Mouse (Mus musculus): ENCODE measurements around the gene Sfta2. TPM values are rescaled to one million over a fixed set of nuclear protein-coding genes. Genes with fewer than 3 reads are reported as not detected.
A peak's percentile ranks its signal among the peaks of the same experiment; 100 is the strongest.

Gene Sfta2
- polyA plus RNA-seq, 1 experiment from 2014 or later, result 1.8 TPM

- Histone ChIP-seq H3K36me3 (no peaks in the 10 kb centered on the region), H3K9me3 (replicated peaks) (no peaks in the 10 kb centered on the region), H3K27me3 (no peaks in the 10 kb centered on the region), H3K4me3 (replicated peaks) (no peak within 1 kb of the TSS), H3K9ac (no peak within 1 kb of the TSS), H3K4me2 (no peak within 1 kb of the TSS), H3K4me1 (no peaks in the 10 kb centered on the region), H3K27ac (no peak within 1 kb of the TSS)
- WGBS, result 62% methylated on average over 13 of the region's 13 CpGs
- ATAC-seq (replicated peaks; ENCODE audit: low FRiP score), result 0 out of 2 replicates have a peak, but pooled peaks have one; percentile 46
Observed at GRCm38 (mm10) chr17:35643609-35644236, 42.4 kb downstream of the Sfta2 start, which contains the start of gene Mucl3. Gene Mucl3, minus strand, starts transcription at chr17:35643695.

GRCm38 (mm10) chr17:35649429-35649828 lies 48.1 kb downstream of the Sfta2 start:
- peak; percentile 69 for ATAC-seq (replicated peaks; ENCODE audit: low FRiP score)
- WGBS, result 53% methylated on average over 2 of the region's 2 CpGs
- no peak overlapping the region for H3K9ac ChIP-seq

GRCm38 (mm10) chr17:35653086-35653485 lies 51.7 kb downstream of the Sfta2 start:
- Histone ChIP-seq H3K27ac (peak overlapping the region; percentile 59), H3K4me2 (no peak overlapping the region), H3K27me3 (no peaks in the 10 kb centered on the region), H3K9ac (no peak overlapping the region), H3K9me3 (replicated peaks) (no peaks in the 10 kb centered on the region), H3K4me1 (peaks cover 26% of the 10 kb centered on the region), H3K4me3 (replicated peaks) (no peak overlapping the region), H3K36me3 (peaks cover 35% of the 10 kb centered on the region)
- WGBS, result 86% methylated on average over 2 of the region's 2 CpGs
- ATAC-seq (replicated peaks; ENCODE audit: low FRiP score), result no peak

More at GRCm38 (mm10) chr17:35649429-35649828, 48.1 kb downstream of the Sfta2 start:
- H3K4me2 ChIP-seq, result no peak overlapping the region
- H3K4me3 ChIP-seq (replicated peaks), result no peak overlapping the region
- no peaks in the 10 kb centered on the region for H3K36me3 ChIP-seq
- H3K4me1 ChIP-seq, result peaks cover 26% of the 10 kb centered on the region
- H3K9me3 ChIP-seq (replicated peaks), result no peaks in the 10 kb centered on the region
- no peaks in the 10 kb centered on the region for H3K27me3 ChIP-seq
- peak overlapping the region; percentile 85 for H3K27ac ChIP-seq

GRCm38 (mm10) chr17:35665957-35666515 lies 64.7 kb downstream of the Sfta2 start:
- Histone ChIP-seq H3K4me3 (replicated peaks) (peak overlapping the region; percentile 82; the same call in 1 of the 2 replicates), H3K4me2 (peak overlapping the region; percentile 14; the same call in 1 of the 2 replicates), H3K9ac (peak overlapping the region; percentile 17; the same call in 1 of the 2 replicates), H3K27ac (no peak overlapping the region), H3K27me3 (no peaks in the 10 kb centered on the region), H3K4me1 (peaks cover 21% of the 10 kb centered on the region), H3K9me3 (replicated peaks) (no peaks in the 10 kb centered on the region), H3K36me3 (peaks cover 55% of the 10 kb centered on the region)
- peak; percentile 18; the same call in 1 of the 2 replicates for ATAC-seq (replicated peaks; ENCODE audit: low FRiP score)
- 77% methylated on average over 17 of the region's 17 CpGs for WGBS

- peak overlapping the region; percentile 82 for H3K4me3 ChIP-seq (replicated peaks)
- no peaks in the 10 kb centered on the region for H3K9me3 ChIP-seq (replicated peaks)
- 1% methylated on average over 13 of the region's 13 CpGs for whole genome bisulfite sequencing
- peak overlapping the region; percentile 90 for H3K27ac ChIP-seq
- H3K4me2 ChIP-seq, result peak overlapping the region; percentile 91
- H3K27me3 ChIP-seq, result no peaks in the 10 kb centered on the region
- H3K4me1 ChIP-seq, result peaks cover 21% of the 10 kb centered on the region
- H3K36me3 ChIP-seq, result peaks cover 49% of the 10 kb centered on the region
- peak overlapping the region; percentile 88 for H3K9ac ChIP-seq
- ATAC-seq (replicated peaks; ENCODE audit: low FRiP score), result peak; percentile 70
Observed at GRCm38 (mm10) chr17:35666851-35667256, 65.5 kb downstream of the Sfta2 start.

- Histone ChIP-seq H3K9me3 (replicated peaks) (no peaks in the 10 kb centered on the region), H3K27ac (peak within 1 kb of the TSS; percentile 90), H3K9ac (peak within 1 kb of the TSS; percentile 88), H3K4me2 (peak within 1 kb of the TSS; percentile 91), H3K27me3 (no peaks in the 10 kb centered on the region), H3K36me3 (peaks cover 47% of the 10 kb centered on the region), H3K4me3 (replicated peaks) (peak within 1 kb of the TSS; percentile 82), H3K4me1 (peaks cover 24% of the 10 kb centered on the region)
- ATAC-seq (replicated peaks; ENCODE audit: low FRiP score), result peak; percentile 84
- WGBS, result under 1% methylated on average over 61 of the region's 61 CpGs
Observed at GRCm38 (mm10) chr17:35667334-35668065, 66.2 kb downstream of the Sfta2 start, which contains the start of gene Vars2. Gene Vars2, minus strand, starts transcription at chr17:35667592.

- H3K4me3 ChIP-seq (replicated peaks), result no peak overlapping the region
- H3K4me1 ChIP-seq, result peaks cover 32% of the 10 kb centered on the region
- no peak overlapping the region for H3K4me2 ChIP-seq
- peaks cover 28% of the 10 kb centered on the region; the same call in 1 of the 2 replicates for H3K36me3 ChIP-seq
- H3K27me3 ChIP-seq, result no peaks in the 10 kb centered on the region
- ATAC-seq (replicated peaks; ENCODE audit: low FRiP score), result no peak
- 92% methylated on average over 9 of the region's 9 CpGs for WGBS
- H3K9me3 ChIP-seq (replicated peaks), result no peaks in the 10 kb centered on the region
- no peak overlapping the region for H3K27ac ChIP-seq
- no peak overlapping the region for H3K9ac ChIP-seq
Observed at GRCm38 (mm10) chr17:35669731-35670130, 68.4 kb downstream of the Sfta2 start.

GRCm38 (mm10) chr17:35671846-35672245 lies 70.5 kb downstream of the Sfta2 start:
- peaks cover 17% of the 10 kb centered on the region for H3K4me1 ChIP-seq
- no peak overlapping the region for H3K27ac ChIP-seq
- no peak overlapping the region for H3K4me3 ChIP-seq (replicated peaks)
- ATAC-seq (replicated peaks; ENCODE audit: low FRiP score), result no peak
- no peaks in the 10 kb centered on the region for H3K9me3 ChIP-seq (replicated peaks)
- H3K36me3 ChIP-seq, result peaks cover 18% of the 10 kb centered on the region; the same call in 1 of the 2 replicates
- 91% methylated on average over 6 of the region's 6 CpGs for WGBS
- no peak overlapping the region for H3K4me2 ChIP-seq
- H3K27me3 ChIP-seq, result no peaks in the 10 kb centered on the region
- no peak overlapping the region for H3K9ac ChIP-seq

GRCm38 (mm10) chr17:35672527-35672926 lies 71.2 kb downstream of the Sfta2 start:
- peak overlapping the region; percentile 83 for H3K4me2 ChIP-seq
- peaks cover 15% of the 10 kb centered on the region for H3K4me1 ChIP-seq
- no peaks in the 10 kb centered on the region for H3K9me3 ChIP-seq (replicated peaks)
- no peak overlapping the region for H3K27ac ChIP-seq
- H3K4me3 ChIP-seq (replicated peaks), result peak overlapping the region; percentile 79; the same call in 1 of the 2 replicates
- H3K27me3 ChIP-seq, result no peaks in the 10 kb centered on the region
- no peak for ATAC-seq (replicated peaks; ENCODE audit: low FRiP score)
- WGBS, result 87% methylated on average over 6 of the region's 6 CpGs
- H3K9ac ChIP-seq, result peak overlapping the region; percentile 89
- peaks cover 18% of the 10 kb centered on the region; the same call in 1 of the 2 replicates for H3K36me3 ChIP-seq

GRCm38 (mm10) chr17:35673416-35674035 lies 72.2 kb downstream of the Sfta2 start, which contains the start of gene Gtf2h4:
Gene Gtf2h4, minus strand, starts transcription at chr17:35673739.
- peaks cover 18% of the 10 kb centered on the region; the same call in 1 of the 2 replicates for H3K36me3 ChIP-seq
- peak; percentile 97 for ATAC-seq (replicated peaks; ENCODE audit: low FRiP score)
- H3K27me3 ChIP-seq, result no peaks in the 10 kb centered on the region
- H3K4me1 ChIP-seq, result peaks cover 11% of the 10 kb centered on the region
- H3K27ac ChIP-seq, result peak within 1 kb of the TSS; percentile 59; the same call in 1 of the 2 replicates
- peak within 1 kb of the TSS; percentile 89 for H3K9ac ChIP-seq
- H3K4me3 ChIP-seq (replicated peaks), result peak within 1 kb of the TSS; percentile 79
- WGBS, result 1% methylated on average over 23 of the region's 23 CpGs
- H3K4me2 ChIP-seq, result peak within 1 kb of the TSS; percentile 83
- H3K9me3 ChIP-seq (replicated peaks), result no peaks in the 10 kb centered on the region

- 0 out of 2 replicates have a peak, but pooled peaks have one; percentile 5 for ATAC-seq (replicated peaks; ENCODE audit: low FRiP score)
- Histone ChIP-seq H3K27ac (no peak overlapping the region), H3K9me3 (replicated peaks) (no peaks in the 10 kb centered on the region), H3K4me2 (no peak overlapping the region), H3K4me3 (replicated peaks) (no peak overlapping the region), H3K4me1 (no peaks in the 10 kb centered on the region), H3K9ac (no peak overlapping the region), H3K27me3 (no peaks in the 10 kb centered on the region), H3K36me3 (peaks cover 52% of the 10 kb centered on the region)
- 28% methylated on average over 6 of the region's 6 CpGs for WGBS
Observed at GRCm38 (mm10) chr17:35680591-35680990, 79.2 kb downstream of the Sfta2 start.
